Mouse (Mus musculus): Measurements from ENCODE around the gene Tns1. TPM values are rescaled to one million over a fixed set of nuclear protein-coding genes. Genes with fewer than 3 reads are reported as not detected.

Gene Tns1
- polyA plus RNA-seq, 1 experiment, result 13.2 TPM

GRCm38 (mm10) chr1:74013296-74014031 is 110.8 kb downstream of the Tns1 start:
- no peak for TF ChIP-seq FLI1 (IDR thresholded peaks at IDR 0.05; ENCODE audit: low read length)
- no peak for TF ChIP-seq GATA1 (IDR thresholded peaks at IDR 0.05; ENCODE audit: borderline replicate concordance, low read length)
- H3K4me3 ChIP-seq (replicated peaks), result no peak overlapping the region
- H3K36me3 ChIP-seq (replicated peaks; ENCODE audit: low read length), result peaks cover 5% of the 10 kb centered on the region
- peaks cover 11% of the 10 kb centered on the region for H3K9me3 ChIP-seq
- H3K27me3 ChIP-seq (replicated peaks), result peaks cover 46% of the 10 kb centered on the region
- peaks cover 54% of the 10 kb centered on the region for H3K4me1 ChIP-seq

- H3K4me1 ChIP-seq, result peaks cover 58% of the 10 kb centered on the region
- peaks cover 5% of the 10 kb centered on the region for H3K36me3 ChIP-seq (replicated peaks; ENCODE audit: low read length)
- H3K9me3 ChIP-seq, result peaks cover 11% of the 10 kb centered on the region
- peaks cover 40% of the 10 kb centered on the region for H3K27me3 ChIP-seq (replicated peaks)
- TF ChIP-seq GATA1 (IDR thresholded peaks at IDR 0.05; ENCODE audit: borderline replicate concordance, low read length) (no peak), FLI1 (IDR thresholded peaks at IDR 0.05; ENCODE audit: low read length) (no peak)
- no peak overlapping the region for H3K4me3 ChIP-seq (replicated peaks)
Measured at GRCm38 (mm10) chr1:74012706-74013105, 111.5 kb downstream of the Tns1 start.

GRCm38 (mm10) chr1:74009495-74009894 is 114.8 kb downstream of the Tns1 start:
- peaks cover 26% of the 10 kb centered on the region for H3K27me3 ChIP-seq (replicated peaks)
- H3K36me3 ChIP-seq (replicated peaks; ENCODE audit: low read length), result peaks cover 5% of the 10 kb centered on the region
- H3K4me1 ChIP-seq, result peaks cover 52% of the 10 kb centered on the region
- H3K9me3 ChIP-seq, result peaks cover 11% of the 10 kb centered on the region
- TF ChIP-seq FLI1 (IDR thresholded peaks at IDR 0.05; ENCODE audit: low read length), result no peak
- no peak for TF ChIP-seq GATA1 (IDR thresholded peaks at IDR 0.05; ENCODE audit: borderline replicate concordance, low read length)
- no peak overlapping the region for H3K4me3 ChIP-seq (replicated peaks)

- Histone ChIP-seq H3K4me3 (replicated peaks) (no peak overlapping the region), H3K27me3 (replicated peaks) (peaks cover 21% of the 10 kb centered on the region), H3K36me3 (replicated peaks; ENCODE audit: low read length) (peaks cover 5% of the 10 kb centered on the region), H3K9me3 (peaks cover 11% of the 10 kb centered on the region), H3K4me1 (peaks cover 50% of the 10 kb centered on the region)
- TF ChIP-seq FLI1 (IDR thresholded peaks at IDR 0.05; ENCODE audit: low read length) (no peak), GATA1 (IDR thresholded peaks at IDR 0.05; ENCODE audit: borderline replicate concordance, low read length) (no peak)
Measured at GRCm38 (mm10) chr1:74008966-74009365, 115.3 kb downstream of the Tns1 start.

- H3K9me3 ChIP-seq, result peaks cover 11% of the 10 kb centered on the region
- peak overlapping the region; percentile 54 for H3K4me3 ChIP-seq (replicated peaks)
- peaks cover 49% of the 10 kb centered on the region for H3K4me1 ChIP-seq
- H3K36me3 ChIP-seq (replicated peaks; ENCODE audit: low read length), result peaks cover 5% of the 10 kb centered on the region
- TF ChIP-seq GATA1 (IDR thresholded peaks at IDR 0.05; ENCODE audit: borderline replicate concordance, low read length), result no peak
- TF ChIP-seq FLI1 (IDR thresholded peaks at IDR 0.05; ENCODE audit: low read length), result no peak
- H3K27me3 ChIP-seq (replicated peaks), result peaks cover 17% of the 10 kb centered on the region
Measured at GRCm38 (mm10) chr1:74008498-74008897, 115.8 kb downstream of the Tns1 start.

- TF ChIP-seq GATA1 (IDR thresholded peaks at IDR 0.05; ENCODE audit: borderline replicate concordance, low read length) (no peak), FLI1 (IDR thresholded peaks at IDR 0.05; ENCODE audit: low read length) (no peak)
- Histone ChIP-seq H3K4me1 (peaks cover 52% of the 10 kb centered on the region), H3K9me3 (peaks cover 11% of the 10 kb centered on the region), H3K36me3 (replicated peaks; ENCODE audit: low read length) (peaks cover 5% of the 10 kb centered on the region), H3K4me3 (replicated peaks) (peak overlapping the region; percentile 59), H3K27me3 (replicated peaks) (peaks cover 7% of the 10 kb centered on the region)
Measured at GRCm38 (mm10) chr1:74007398-74008050, 116.7 kb downstream of the Tns1 start.

- Histone ChIP-seq H3K36me3 (replicated peaks; ENCODE audit: low read length) (no peaks in the 10 kb centered on the region), H3K27me3 (replicated peaks) (no peaks in the 10 kb centered on the region), H3K4me3 (replicated peaks) (no peak overlapping the region), H3K4me1 (peaks cover 75% of the 10 kb centered on the region), H3K9me3 (no peaks in the 10 kb centered on the region)
- TF ChIP-seq FLI1 (IDR thresholded peaks at IDR 0.05; ENCODE audit: low read length), result no peak
- no peak for TF ChIP-seq GATA1 (IDR thresholded peaks at IDR 0.05; ENCODE audit: borderline replicate concordance, low read length)
Measured at GRCm38 (mm10) chr1:74005020-74005419, 119.2 kb downstream of the Tns1 start.

- Histone ChIP-seq H3K4me1 (peaks cover 78% of the 10 kb centered on the region), H3K4me3 (replicated peaks) (no peak overlapping the region), H3K27me3 (replicated peaks) (no peaks in the 10 kb centered on the region), H3K36me3 (replicated peaks; ENCODE audit: low read length) (no peaks in the 10 kb centered on the region), H3K9me3 (no peaks in the 10 kb centered on the region)
- TF ChIP-seq FLI1 (IDR thresholded peaks at IDR 0.05; ENCODE audit: low read length) (no peak), GATA1 (IDR thresholded peaks at IDR 0.05; ENCODE audit: borderline replicate concordance, low read length) (no peak)
Measured at GRCm38 (mm10) chr1:74003723-74004122, 120.5 kb downstream of the Tns1 start.

GRCm38 (mm10) chr1:74001449-74001820 is 122.8 kb downstream of the Tns1 start:
- TF ChIP-seq GATA1 (IDR thresholded peaks at IDR 0.05; ENCODE audit: borderline replicate concordance, low read length) (no peak), FLI1 (IDR thresholded peaks at IDR 0.05; ENCODE audit: low read length) (no peak)
- Histone ChIP-seq H3K36me3 (replicated peaks; ENCODE audit: low read length) (peaks cover 10% of the 10 kb centered on the region), H3K27me3 (replicated peaks) (peaks cover 4% of the 10 kb centered on the region), H3K4me3 (replicated peaks) (peak overlapping the region; percentile 87), H3K9me3 (no peaks in the 10 kb centered on the region), H3K4me1 (peaks cover 78% of the 10 kb centered on the region)

GRCm38 (mm10) chr1:74000810-74001448 is 123.3 kb downstream of the Tns1 start:
- H3K9me3 ChIP-seq, result no peaks in the 10 kb centered on the region
- TF ChIP-seq GATA1 (IDR thresholded peaks at IDR 0.05; ENCODE audit: borderline replicate concordance, low read length), result no peak
- no peak for TF ChIP-seq FLI1 (IDR thresholded peaks at IDR 0.05; ENCODE audit: low read length)
- peaks cover 10% of the 10 kb centered on the region for H3K36me3 ChIP-seq (replicated peaks; ENCODE audit: low read length)
- H3K4me1 ChIP-seq, result peaks cover 79% of the 10 kb centered on the region
- H3K27me3 ChIP-seq (replicated peaks), result peaks cover 4% of the 10 kb centered on the region
- peak overlapping the region; percentile 87 for H3K4me3 ChIP-seq (replicated peaks)

All from megakaryocyte, embryonic 14.5 days (primary cell).